Mouse (Mus musculus) liver, postnatal 0 days (tissue): ENCODE data around the gene Gria1.

Source experiments
- CTCF ChIP-seq: sonication (generic); IDR thresholded peaks from 2 replicates; pipeline ENCODE4 v1.5.1; 2016; ENCODE audit warnings: antibody characterized with exemption, low read depth
- EP300 ChIP-seq: IDR thresholded peaks from 2 replicates; pipeline ENCODE4 v1.6.1; 2016; ENCODE audit warnings: antibody characterized with exemption, low read depth, mild to moderate bottlenecking

DNA sequence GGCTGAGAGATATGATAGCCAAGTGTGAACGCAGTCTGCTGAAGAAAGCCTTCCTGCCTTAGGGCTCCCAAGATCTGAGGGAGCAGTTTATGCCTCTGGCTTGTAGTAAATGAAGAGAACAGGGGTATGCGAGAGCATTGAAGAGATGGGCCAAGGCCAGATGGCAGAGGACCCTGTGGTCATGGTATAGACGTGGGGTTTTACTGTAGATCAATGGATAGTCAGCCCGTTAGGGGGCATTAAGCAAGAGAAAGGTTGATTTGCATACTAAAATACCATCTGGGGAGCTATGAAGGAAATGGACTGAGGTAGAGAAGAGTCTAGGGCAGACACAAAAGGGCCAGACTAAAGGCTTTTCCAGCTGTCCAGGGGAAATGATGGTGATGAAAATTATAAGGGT, 237.7 kb downstream of the Gria1 start:
- no peak for TF ChIP-seq CTCF
- TF ChIP-seq EP300 = no peak
